Mouse (Mus musculus) spleen, adult 2 months (tissue): Measurements from ENCODE around the gene Irf2.

Experiments used
- CTCF ChIP-seq: fragments of 200-500 bp; IDR thresholded peaks from 2 replicates; pipeline ENCODE4 v1.5.1; 2011; ENCODE audit warnings: mild to moderate bottlenecking, inconsistent platforms; ENCODE audit not compliant: insufficient read depth, insufficient read length, insufficient replicate concordance; ENCODE audit errors: extremely low read depth
- POLR2A ChIP-seq: fragments of 200-500 bp; IDR thresholded peaks from 2 replicates; pipeline ENCODE4 v1.6.1; 2011; ENCODE audit warnings: low read depth, low read length, inconsistent platforms

DNA sequence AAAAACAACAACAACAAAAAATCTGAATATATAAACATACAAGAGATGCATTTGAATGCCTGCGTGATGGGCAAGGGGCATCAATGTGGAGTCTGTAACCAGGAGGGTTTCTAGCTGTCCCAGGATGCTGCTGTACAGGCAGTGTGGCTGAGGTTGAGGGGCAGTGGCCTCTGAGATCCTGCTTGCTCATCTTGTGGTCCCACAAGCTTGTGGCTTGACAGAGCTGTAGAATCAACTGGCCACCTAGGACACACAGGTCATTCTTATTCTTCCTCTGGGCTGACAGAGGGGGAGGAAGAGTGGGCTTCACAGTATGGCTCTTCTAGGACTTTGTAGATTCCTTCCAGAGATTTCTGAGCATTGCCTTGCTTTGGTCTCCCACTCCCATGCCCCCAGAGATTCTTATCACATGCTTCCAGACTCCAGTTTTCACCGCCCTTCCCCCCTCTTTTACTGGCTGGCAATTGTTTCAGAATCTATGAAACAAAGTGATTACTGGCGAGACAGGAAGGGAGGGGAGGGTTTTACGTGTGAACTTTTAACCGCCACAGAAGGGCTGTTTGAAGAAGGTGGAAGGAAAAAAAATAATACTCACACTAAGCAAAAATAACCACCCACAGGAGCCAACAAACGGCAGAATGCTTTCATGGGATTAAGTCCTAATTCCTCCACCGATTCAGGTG, 119.8 kb downstream of the Irf2 start:
- no peak for TF ChIP-seq POLR2A
- TF ChIP-seq CTCF = no peak
